Mouse (Mus musculus): ENCODE measurements at regions not wholly inside any gene's neighbourhood (a gene's known extent, or its start where the extent isn't known, plus 50 kb on each side); places are given as distances from the start of the nearest gene placed in this dataset.

DNA sequence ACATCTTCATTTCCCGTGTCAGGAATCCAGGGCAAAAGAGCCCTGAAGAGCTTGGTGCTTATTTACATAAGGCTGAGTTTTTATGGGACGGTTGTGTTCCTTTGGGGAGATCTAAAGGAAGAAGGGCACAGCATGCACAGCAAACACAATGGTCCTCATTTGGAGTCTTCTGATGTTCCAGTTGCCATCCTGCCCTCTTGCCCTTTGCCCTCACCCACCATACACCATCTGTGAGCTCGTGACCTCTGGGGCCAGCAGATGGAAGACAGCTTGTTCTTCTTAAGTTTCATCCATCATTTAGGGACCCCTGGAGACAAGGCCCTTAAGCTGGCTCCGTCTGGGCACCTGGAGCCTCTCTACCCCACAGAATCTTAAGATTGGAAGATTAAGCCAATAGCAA, 121.9 kb upstream of the Cadm1 start:
- TF ChIP-seq POLR2A (IDR thresholded peaks at IDR 0.05; ENCODE audit: extremely low read depth, insufficient read depth, low read length) (no peak), CTCF (IDR thresholded peaks at IDR 0.05; ENCODE audit: low read depth, low read length) (no peak)
